Mouse (Mus musculus): ENCODE measurements around the gene Npas3. TPM values are rescaled to one million over a fixed set of nuclear protein-coding genes. Genes with fewer than 3 reads are reported as not detected.

The Npas3 gene
- polyA plus RNA-seq, 1 experiment from 2014 or later, result 2.0 TPM

DNA sequence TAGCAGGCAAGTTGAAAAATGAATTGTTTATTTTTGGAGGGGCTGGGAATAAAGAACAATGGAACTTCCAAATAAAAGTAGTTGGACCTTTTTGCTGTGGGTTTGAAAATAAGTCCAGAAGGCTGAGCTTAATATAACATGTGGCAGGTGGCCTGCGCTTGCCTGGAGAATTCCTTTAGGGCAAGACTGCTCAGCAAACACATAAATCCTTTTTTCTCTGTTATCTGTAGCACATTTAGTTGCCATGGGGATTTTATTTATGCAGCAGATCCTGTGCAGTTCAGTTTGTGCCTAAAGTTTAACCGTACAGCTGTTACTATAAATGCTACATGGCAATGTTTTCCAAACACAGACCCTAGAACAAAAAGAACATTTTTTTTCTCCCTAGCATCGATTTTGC lies 159.3 kb downstream of the Npas3 start:
- Histone ChIP-seq H3K4me1 (replicated peaks; ENCODE audit: control insufficient read depth, insufficient read depth, low read length) (no peaks in the 10 kb centered on the region), H3K9ac (ENCODE audit: low read depth, low read length) (no peak overlapping the region), H3K4me2 (no peak overlapping the region), H3K27ac (ENCODE audit: low read depth, low read length) (no peak overlapping the region), H3K9me3 (ENCODE audit: control insufficient read depth, low read length) (no peaks in the 10 kb centered on the region), H3K27me3 (replicated peaks; ENCODE audit: control insufficient read depth, insufficient read depth, low read length) (no peaks in the 10 kb centered on the region), H3K36me3 (ENCODE audit: control insufficient read depth, insufficient read depth, low read length) (no peaks in the 10 kb centered on the region), H3K4me3 (ENCODE audit: low read depth, low read length) (no peak overlapping the region)
- ATAC-seq (replicated peaks; ENCODE audit: low FRiP score), result no peak
- 69% methylated on average over 3 of the region's 3 CpGs for WGBS
- DNase-seq (ENCODE audit: low spot score), result no peak

DNA sequence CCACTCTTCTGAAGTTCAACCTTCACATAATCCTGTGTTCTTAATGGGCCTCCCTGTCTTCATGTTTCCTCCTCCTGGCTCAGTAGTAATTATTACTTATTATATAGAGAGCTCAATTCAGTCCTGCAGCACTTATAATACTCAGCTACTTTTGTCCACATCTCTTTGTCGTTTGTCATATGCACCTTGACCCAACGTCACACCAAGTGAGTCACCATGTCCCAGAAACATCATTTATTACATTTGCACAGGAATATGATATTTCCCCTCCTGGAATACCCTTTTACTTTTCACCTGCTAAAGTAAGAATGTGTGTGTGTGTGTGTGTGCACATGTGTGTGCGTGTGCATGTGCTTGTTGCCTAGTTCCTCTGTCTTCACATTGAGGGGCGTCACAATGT lies 161.2 kb downstream of the Npas3 start:
- ATAC-seq (replicated peaks; ENCODE audit: low FRiP score), result no peak
- WGBS, result 83% methylated on average over 4 of the region's 4 CpGs
- Histone ChIP-seq H3K27ac (ENCODE audit: low read depth, low read length) (no peak overlapping the region), H3K4me3 (ENCODE audit: low read depth, low read length) (no peak overlapping the region), H3K4me2 (no peak overlapping the region), H3K27me3 (replicated peaks; ENCODE audit: control insufficient read depth, insufficient read depth, low read length) (no peaks in the 10 kb centered on the region), H3K4me1 (replicated peaks; ENCODE audit: control insufficient read depth, insufficient read depth, low read length) (no peaks in the 10 kb centered on the region), H3K9ac (ENCODE audit: low read depth, low read length) (no peak overlapping the region), H3K9me3 (ENCODE audit: control insufficient read depth, low read length) (no peaks in the 10 kb centered on the region), H3K36me3 (ENCODE audit: control insufficient read depth, insufficient read depth, low read length) (no peaks in the 10 kb centered on the region)
- DNase-seq (ENCODE audit: low spot score), result no peak

DNA sequence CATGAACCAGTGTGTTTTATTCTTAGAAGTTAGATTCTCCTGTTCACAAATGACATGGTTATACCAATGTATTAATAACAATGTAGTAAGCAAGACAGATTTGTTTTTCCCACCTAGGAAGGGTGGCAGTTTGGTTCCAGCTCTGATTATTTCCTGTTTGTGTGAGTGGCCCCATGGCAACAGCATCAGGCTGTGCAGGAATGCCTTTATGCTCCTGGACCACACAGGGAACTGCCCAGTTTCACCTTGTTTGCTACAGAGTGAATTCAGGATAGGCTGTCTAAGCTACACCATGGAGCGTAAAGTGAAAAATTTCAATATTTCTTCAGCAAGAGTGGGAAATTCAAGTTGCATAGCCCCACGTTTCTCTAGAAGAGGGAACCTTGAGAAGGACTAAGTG lies 162.2 kb downstream of the Npas3 start:
- no peaks in the 10 kb centered on the region for H3K36me3 ChIP-seq (ENCODE audit: control insufficient read depth, insufficient read depth, low read length)
- ATAC-seq (replicated peaks; ENCODE audit: low FRiP score), result no peak

DNA sequence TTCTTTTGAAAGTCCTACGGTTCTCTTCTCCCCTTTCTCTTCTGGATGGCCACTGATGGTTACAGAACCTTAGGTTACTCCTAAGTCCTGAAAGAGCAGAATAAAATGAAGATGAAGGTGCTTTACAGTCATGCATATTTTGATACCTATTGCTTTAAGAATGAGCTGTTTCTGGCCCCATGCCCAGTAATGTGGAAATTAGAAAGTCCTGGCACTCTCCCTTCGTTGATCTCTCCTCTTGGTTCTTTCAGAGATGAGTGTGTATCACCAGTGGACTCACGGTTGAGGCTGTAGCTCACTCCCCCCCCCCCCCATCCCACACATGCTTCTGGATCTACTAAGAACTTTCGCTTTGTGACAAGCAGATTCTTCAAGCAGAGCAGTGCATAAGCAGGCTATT lies 167.6 kb downstream of the Npas3 start:
- Histone ChIP-seq H3K27me3 (replicated peaks; ENCODE audit: control insufficient read depth, insufficient read depth, low read length) (no peaks in the 10 kb centered on the region), H3K36me3 (ENCODE audit: control insufficient read depth, insufficient read depth, low read length) (no peaks in the 10 kb centered on the region), H3K9ac (ENCODE audit: low read depth, low read length) (no peak overlapping the region), H3K4me2 (no peak overlapping the region), H3K9me3 (ENCODE audit: control insufficient read depth, low read length) (no peaks in the 10 kb centered on the region), H3K4me1 (replicated peaks; ENCODE audit: control insufficient read depth, insufficient read depth, low read length) (no peaks in the 10 kb centered on the region), H3K4me3 (ENCODE audit: low read depth, low read length) (no peak overlapping the region), H3K27ac (ENCODE audit: low read depth, low read length) (no peak overlapping the region)
- WGBS, result 57% methylated on average over 4 of the region's 4 CpGs
- ATAC-seq (replicated peaks; ENCODE audit: low FRiP score) (no peak), DNase-seq (ENCODE audit: low spot score) (no peak)

More for the DNA sequence above, 162.2 kb downstream of the Npas3 start:
- Histone ChIP-seq H3K9me3 (ENCODE audit: control insufficient read depth, low read length) (no peaks in the 10 kb centered on the region), H3K27me3 (replicated peaks; ENCODE audit: control insufficient read depth, insufficient read depth, low read length) (no peaks in the 10 kb centered on the region), H3K27ac (ENCODE audit: low read depth, low read length) (no peak overlapping the region), H3K4me1 (replicated peaks; ENCODE audit: control insufficient read depth, insufficient read depth, low read length) (no peaks in the 10 kb centered on the region), H3K4me3 (ENCODE audit: low read depth, low read length) (no peak overlapping the region), H3K9ac (ENCODE audit: low read depth, low read length) (no peak overlapping the region), H3K4me2 (no peak overlapping the region)
- 77% methylated on average over 2 of the region's 2 CpGs for WGBS
- no peak for DNase-seq (ENCODE audit: low spot score)

DNA sequence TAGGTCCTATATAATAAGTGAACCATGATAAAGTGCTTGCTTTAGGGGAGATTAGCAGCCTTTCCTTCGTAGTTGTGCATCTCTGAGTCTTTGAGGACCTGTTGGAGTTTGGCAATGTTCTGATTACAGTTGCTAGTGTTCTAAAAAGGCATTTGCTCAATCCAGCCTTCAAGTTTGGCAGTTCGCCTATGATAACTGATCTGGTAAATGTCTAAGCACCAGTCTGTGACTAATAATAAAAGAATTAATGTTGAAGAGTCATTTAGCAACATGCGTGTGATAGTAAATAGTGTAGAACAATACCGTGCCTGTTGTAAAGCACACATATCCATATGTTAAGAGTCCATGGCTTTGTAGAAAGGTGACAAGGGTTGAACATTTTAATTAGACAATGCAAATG lies 173.2 kb downstream of the Npas3 start:
- DNase-seq (ENCODE audit: low spot score), result no peak
- Histone ChIP-seq H3K4me1 (replicated peaks; ENCODE audit: control insufficient read depth, insufficient read depth, low read length) (no peaks in the 10 kb centered on the region), H3K4me3 (ENCODE audit: low read depth, low read length) (no peak overlapping the region), H3K27me3 (replicated peaks; ENCODE audit: control insufficient read depth, insufficient read depth, low read length) (no peaks in the 10 kb centered on the region), H3K27ac (ENCODE audit: low read depth, low read length) (no peak overlapping the region), H3K9me3 (ENCODE audit: control insufficient read depth, low read length) (no peaks in the 10 kb centered on the region), H3K36me3 (ENCODE audit: control insufficient read depth, insufficient read depth, low read length) (no peaks in the 10 kb centered on the region), H3K9ac (ENCODE audit: low read depth, low read length) (no peak overlapping the region), H3K4me2 (no peak overlapping the region)
- ATAC-seq (replicated peaks; ENCODE audit: low FRiP score), result no peak
- WGBS, result 76% methylated on average over 4 of the region's 4 CpGs

DNA sequence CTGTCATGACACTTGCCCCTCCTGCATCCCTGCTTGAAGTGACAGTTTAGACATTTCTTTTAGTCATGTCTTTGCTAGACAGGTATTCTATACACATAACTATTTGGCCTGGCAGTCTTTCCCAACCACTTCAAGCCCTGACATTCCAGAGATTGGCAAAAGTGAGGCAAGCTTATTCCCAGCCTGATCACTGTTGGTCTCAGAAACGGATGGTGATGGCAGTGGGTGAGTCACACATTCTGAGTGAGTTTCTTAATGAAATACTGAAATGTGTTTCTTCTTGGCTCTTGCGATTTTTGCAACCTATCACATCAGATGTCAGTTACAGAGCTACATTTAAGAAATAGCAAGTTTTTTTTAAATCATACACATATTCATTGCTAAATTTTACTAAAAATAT lies 175.2 kb downstream of the Npas3 start:
- Histone ChIP-seq H3K27ac (ENCODE audit: low read depth, low read length) (no peak overlapping the region), H3K9me3 (ENCODE audit: control insufficient read depth, low read length) (no peaks in the 10 kb centered on the region), H3K4me1 (replicated peaks; ENCODE audit: control insufficient read depth, insufficient read depth, low read length) (no peaks in the 10 kb centered on the region), H3K9ac (ENCODE audit: low read depth, low read length) (no peak overlapping the region), H3K4me3 (ENCODE audit: low read depth, low read length) (no peak overlapping the region), H3K27me3 (replicated peaks; ENCODE audit: control insufficient read depth, insufficient read depth, low read length) (no peaks in the 10 kb centered on the region), H3K36me3 (ENCODE audit: control insufficient read depth, insufficient read depth, low read length) (no peaks in the 10 kb centered on the region), H3K4me2 (no peak overlapping the region)
- WGBS, result 71% methylated on average over 2 of the region's 2 CpGs
- ATAC-seq (replicated peaks; ENCODE audit: low FRiP score) (no peak), DNase-seq (ENCODE audit: low spot score) (no peak)

DNA sequence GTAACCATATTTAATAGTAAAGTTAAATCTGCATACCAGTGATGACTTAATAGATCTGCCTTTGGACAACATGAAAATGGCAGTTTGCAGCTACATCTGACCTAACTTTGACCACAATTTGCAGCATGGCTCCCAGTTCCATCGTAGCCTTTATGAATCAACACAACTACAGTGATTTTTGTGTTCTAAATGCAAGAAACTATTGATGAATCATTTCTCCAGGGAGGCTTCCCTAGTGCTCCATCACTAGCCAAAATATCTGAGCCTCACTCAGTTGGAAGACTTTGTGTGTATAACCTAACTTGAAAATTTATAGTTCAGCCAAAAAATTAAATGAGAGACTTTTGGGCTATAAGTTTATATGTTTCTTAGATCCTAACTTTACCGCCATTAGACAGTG lies 177.5 kb downstream of the Npas3 start:
- no peaks in the 10 kb centered on the region for H3K4me1 ChIP-seq (replicated peaks; ENCODE audit: control insufficient read depth, insufficient read depth, low read length)
- no peak overlapping the region for H3K4me2 ChIP-seq
- H3K4me3 ChIP-seq (ENCODE audit: low read depth, low read length), result no peak overlapping the region
- no peak overlapping the region for H3K27ac ChIP-seq (ENCODE audit: low read depth, low read length)
- no peaks in the 10 kb centered on the region for H3K36me3 ChIP-seq (ENCODE audit: control insufficient read depth, insufficient read depth, low read length)
- WGBS, result 84% methylated on average over 2 of the region's 2 CpGs
- no peak for ATAC-seq (replicated peaks; ENCODE audit: low FRiP score)
- DNase-seq (ENCODE audit: low spot score), result no peak
- no peak overlapping the region for H3K9ac ChIP-seq (ENCODE audit: low read depth, low read length)
- H3K27me3 ChIP-seq (replicated peaks; ENCODE audit: control insufficient read depth, insufficient read depth, low read length), result no peaks in the 10 kb centered on the region
- H3K9me3 ChIP-seq (ENCODE audit: control insufficient read depth, low read length), result no peaks in the 10 kb centered on the region

DNA sequence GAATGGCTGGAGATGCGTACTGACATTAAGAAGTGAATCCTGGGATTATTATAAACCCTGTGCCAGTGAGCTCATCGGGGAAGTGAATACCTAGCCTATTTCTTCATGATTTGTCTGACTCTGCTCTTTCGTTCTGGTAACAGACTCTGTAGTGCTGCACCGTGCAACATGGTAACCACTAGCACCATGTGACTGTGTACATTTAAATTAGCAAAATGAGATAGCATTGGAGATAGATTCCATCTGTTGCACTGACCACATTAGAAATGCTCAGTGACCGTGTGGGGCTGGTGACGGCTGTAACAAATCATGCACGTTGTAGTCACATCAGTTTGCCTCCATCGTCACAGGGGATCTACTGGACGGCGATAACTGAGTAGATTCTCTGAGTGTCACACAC lies 178.7 kb downstream of the Npas3 start:
- no peak for ATAC-seq (replicated peaks; ENCODE audit: low FRiP score)
- Histone ChIP-seq H3K4me2 (no peak overlapping the region), H3K4me3 (ENCODE audit: low read depth, low read length) (no peak overlapping the region), H3K36me3 (ENCODE audit: control insufficient read depth, insufficient read depth, low read length) (no peaks in the 10 kb centered on the region), H3K4me1 (replicated peaks; ENCODE audit: control insufficient read depth, insufficient read depth, low read length) (no peaks in the 10 kb centered on the region), H3K9ac (ENCODE audit: low read depth, low read length) (no peak overlapping the region), H3K27me3 (replicated peaks; ENCODE audit: control insufficient read depth, insufficient read depth, low read length) (no peaks in the 10 kb centered on the region), H3K9me3 (ENCODE audit: control insufficient read depth, low read length) (no peaks in the 10 kb centered on the region), H3K27ac (ENCODE audit: low read depth, low read length) (no peak overlapping the region)
- WGBS, result 81% methylated on average over 10 of the region's 10 CpGs
- no peak for DNase-seq (ENCODE audit: low spot score)

DNA sequence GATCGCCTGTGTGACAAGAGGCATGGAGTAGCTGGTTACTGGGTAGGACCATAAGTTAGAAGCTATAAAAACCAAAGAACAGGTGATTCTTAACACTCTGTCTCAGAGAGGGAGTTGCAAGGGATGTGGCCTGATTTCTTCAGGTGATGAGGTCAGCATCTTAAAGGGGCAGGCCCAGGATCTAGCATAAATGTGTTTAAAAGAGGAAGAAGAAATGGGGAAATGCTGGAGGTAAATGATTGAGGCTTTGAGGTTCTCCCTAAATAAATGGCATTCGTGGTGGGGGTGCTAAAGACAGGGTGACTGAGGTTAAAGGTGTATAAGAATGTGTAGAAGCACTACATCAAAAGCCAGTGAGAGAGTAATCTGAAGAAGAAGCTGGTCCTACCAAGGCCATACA lies 193.6 kb downstream of the Npas3 start:
- no peaks in the 10 kb centered on the region for H3K36me3 ChIP-seq (ENCODE audit: control insufficient read depth, insufficient read depth, low read length)
- 54% methylated on average over 2 of the region's 2 CpGs for WGBS
- H3K4me3 ChIP-seq (ENCODE audit: low read depth, low read length), result no peak overlapping the region
- no peak for DNase-seq (ENCODE audit: low spot score)
- H3K27me3 ChIP-seq (replicated peaks; ENCODE audit: control insufficient read depth, insufficient read depth, low read length), result no peaks in the 10 kb centered on the region
- no peak for ATAC-seq (replicated peaks; ENCODE audit: low FRiP score)
- H3K9me3 ChIP-seq (ENCODE audit: control insufficient read depth, low read length), result no peaks in the 10 kb centered on the region
- no peak overlapping the region for H3K27ac ChIP-seq (ENCODE audit: low read depth, low read length)
- no peak overlapping the region for H3K9ac ChIP-seq (ENCODE audit: low read depth, low read length)
- H3K4me1 ChIP-seq (replicated peaks; ENCODE audit: control insufficient read depth, insufficient read depth, low read length), result no peaks in the 10 kb centered on the region
- H3K4me2 ChIP-seq, result no peak overlapping the region
